Mouse (Mus musculus) MEL (cell line): ENCODE data around the gene Efna4. TPM values are rescaled to one million over a fixed set of nuclear protein-coding genes. Genes with fewer than 3 reads are reported as not detected.

Experiments used
- DNase-seq: peaks from one replicate; pipeline ENCODE4 v3.0.0; 2011; ENCODE audit warnings: low read depth, low spot score
- H3K27ac ChIP-seq: 2 replicates; pipeline ENCODE4 v1.5.1; 2012; ENCODE audit warnings: low read depth, mild to moderate bottlenecking, control low read depth, low read length, moderate library complexity; ENCODE audit not compliant: control insufficient read depth
- H3K27me3 ChIP-seq, 2 experiments: fragments of 150-350 bp in 1 of 2; sonication (generic) in 1 of 2; 2 replicates each; pipeline ENCODE4 v1.6.1; 2012; ENCODE audit warnings: low read length in 2 of 2, mild to moderate bottlenecking in 2 of 2, improper control_type of control experiment in 1 of 2, moderate library complexity in 1 of 2; ENCODE audit not compliant: insufficient read depth in 2 of 2, control insufficient read depth in 1 of 2
- H3K36me3 ChIP-seq, 2 experiments: 2 replicates each; pipeline ENCODE4 v1.6.1; 2012 to 2014; ENCODE audit warnings: low read length in 2 of 2, improper control_type of control experiment in 1 of 2, inconsistent platforms in 1 of 2, mild to moderate bottlenecking in 1 of 2; ENCODE audit not compliant: insufficient read depth in 2 of 2, control insufficient read depth in 1 of 2
- H3K4me1 ChIP-seq, 2 experiments: fragments of 150-350 bp in 1 of 2; sonication (generic) in 1 of 2; 2 replicates each; pipeline ENCODE4 v1.6.1; 2012; ENCODE audit warnings: low read length in 2 of 2, improper control_type of control experiment in 1 of 2, mild to moderate bottlenecking in 1 of 2; ENCODE audit not compliant: insufficient read depth in 2 of 2, control insufficient read depth in 1 of 2
- H3K4me3 ChIP-seq, 2 experiments: fragments of 150-350 bp in 1 of 2; sonication (generic) in 1 of 2; 2 replicates each; pipeline ENCODE4 v1.5.1; 2012; ENCODE audit warnings: low read depth in 2 of 2, low read length in 2 of 2, mild to moderate bottlenecking in 2 of 2, moderate library complexity in 2 of 2, control low read depth in 1 of 2, improper control_type of control experiment in 1 of 2; ENCODE audit not compliant: control insufficient read depth in 1 of 2, insufficient read depth in 1 of 2
- H3K79me2 ChIP-seq: 2 replicates; pipeline ENCODE4 v1.6.1; 2012; ENCODE audit warnings: mild to moderate bottlenecking, low read length, moderate library complexity; ENCODE audit not compliant: control insufficient read depth, poor library complexity, insufficient read depth
- H3K9ac ChIP-seq: 2 replicates; pipeline ENCODE4 v1.6.1; 2012; ENCODE audit warnings: low read depth, mild to moderate bottlenecking, control low read depth, low read length, moderate library complexity; ENCODE audit not compliant: control insufficient read depth, poor library complexity, severe bottlenecking
- H3K9me3 ChIP-seq: fragments of 150-350 bp; sonication (generic); replicated peaks from 2 replicates; pipeline ENCODE4 v1.6.1; 2012; ENCODE audit warnings: mild to moderate bottlenecking, low read length, improper control_type of control experiment, moderate library complexity; ENCODE audit not compliant: insufficient read depth
- CHD2 ChIP-seq: IDR thresholded peaks from 2 replicates; pipeline ENCODE4 v1.6.1; 2011; ENCODE audit warnings: low read length, improper control_type of control experiment
- CTCF ChIP-seq, 3 experiments: IDR thresholded peaks in 2 of 3; conservative IDR thresholded peaks in 1 of 3; 2 replicates each; pipeline ENCODE4 v1.5.1; 2011 to 2012; ENCODE audit warnings: low read length in 3 of 3, low read depth in 2 of 3, mild to moderate bottlenecking in 2 of 3, improper control_type of control experiment in 1 of 3, inconsistent platforms in 1 of 3, mixed read lengths in 1 of 3, moderate library complexity in 1 of 3; ENCODE audit not compliant: control insufficient read depth in 1 of 3, insufficient read depth in 1 of 3, poor library complexity in 1 of 3, severe bottlenecking in 1 of 3
- ELF1 ChIP-seq: IDR thresholded peaks from 2 replicates; pipeline ENCODE4 v1.6.1; 2014; ENCODE audit warnings: low read depth, mild to moderate bottlenecking, inconsistent platforms, low read length, improper control_type of control experiment, moderate library complexity
- EP300 ChIP-seq, 2 experiments: IDR thresholded peaks; 2 replicates each; pipeline ENCODE4 v1.6.1; 2011; ENCODE audit warnings: improper control_type of control experiment in 2 of 2, low read length in 2 of 2, low read depth in 1 of 2, mild to moderate bottlenecking in 1 of 2
- GATA1 ChIP-seq: IDR thresholded peaks from 2 replicates; pipeline ENCODE4 v1.6.1; 2011; ENCODE audit warnings: low read depth, low read length, improper control_type of control experiment
- JUND ChIP-seq: IDR thresholded peaks from 2 replicates; pipeline ENCODE4 v1.6.1; 2011; ENCODE audit warnings: low read depth, mild to moderate bottlenecking, improper control_type of control experiment, low read length
- KAT2A ChIP-seq: conservative IDR thresholded peaks from 2 replicates; pipeline ENCODE4 v1.6.1; 2012; ENCODE audit warnings: low read depth, low read length, improper control_type of control experiment, inconsistent platforms
- MAFK ChIP-seq: IDR thresholded peaks from 2 replicates; pipeline ENCODE4 v1.6.1; 2011; ENCODE audit warnings: low read depth, mild to moderate bottlenecking, low read length, improper control_type of control experiment, borderline replicate concordance
- MAX ChIP-seq: IDR thresholded peaks from 2 replicates; pipeline ENCODE4 v1.6.1; 2011; ENCODE audit warnings: low read length, improper control_type of control experiment
- MAZ ChIP-seq: IDR thresholded peaks from 2 replicates; pipeline ENCODE4 v1.6.1; 2012; ENCODE audit warnings: low read depth, mild to moderate bottlenecking, inconsistent platforms, low read length, improper control_type of control experiment
- MEF2A ChIP-seq: IDR thresholded peaks from 2 replicates; pipeline ENCODE4 v1.6.1; 2014; ENCODE audit warnings: low read depth, mild to moderate bottlenecking, inconsistent platforms, low read length, improper control_type of control experiment; ENCODE audit not compliant: poor library complexity, insufficient replicate concordance, severe bottlenecking; ENCODE audit errors: extremely low read depth
- MXI1 ChIP-seq: IDR thresholded peaks from 2 replicates; pipeline ENCODE4 v1.6.1; 2011; ENCODE audit warnings: mild to moderate bottlenecking, low read depth, low read length, improper control_type of control experiment
- NELFE ChIP-seq: IDR thresholded peaks from 2 replicates; pipeline ENCODE4 v1.6.1; 2011; ENCODE audit warnings: low read depth, low read length, improper control_type of control experiment
- POLR2AphosphoS2 ChIP-seq: IDR thresholded peaks from 2 replicates; pipeline ENCODE4 v1.6.1; 2011; ENCODE audit warnings: low read length, improper control_type of control experiment
- RAD21 ChIP-seq: IDR thresholded peaks from 2 replicates; pipeline ENCODE4 v1.6.1; 2011; ENCODE audit warnings: mild to moderate bottlenecking, low read depth, low read length, improper control_type of control experiment
- RCOR1 ChIP-seq: IDR thresholded peaks from 2 replicates; pipeline ENCODE4 v1.6.1; 2012; ENCODE audit warnings: low read depth, mild to moderate bottlenecking, inconsistent platforms, low read length, improper control_type of control experiment
- SMC3 ChIP-seq: IDR thresholded peaks from 2 replicates; pipeline ENCODE4 v1.6.1; 2011; ENCODE audit warnings: low read depth, low read length, improper control_type of control experiment
- TAL1 ChIP-seq: IDR thresholded peaks from 2 replicates; pipeline ENCODE4 v1.6.1; 2012; ENCODE audit warnings: mild to moderate bottlenecking, inconsistent platforms, low read length, moderate library complexity, mixed read lengths
- TBP ChIP-seq: IDR thresholded peaks from 2 replicates; pipeline ENCODE4 v1.8.0; 2011; ENCODE audit warnings: low read depth, low read length, improper control_type of control experiment
- TCF12 ChIP-seq: IDR thresholded peaks from 2 replicates; pipeline ENCODE4 v1.6.1; 2014; ENCODE audit warnings: low read depth, mild to moderate bottlenecking, inconsistent platforms, low read length, improper control_type of control experiment, moderate library complexity
- USF1 ChIP-seq: IDR thresholded peaks from 2 replicates; pipeline ENCODE4 v1.6.1; 2014; ENCODE audit warnings: low read depth, mild to moderate bottlenecking, inconsistent platforms, low read length, improper control_type of control experiment, moderate library complexity
- USF2 ChIP-seq, 2 experiments: IDR thresholded peaks; 2 replicates each; pipeline ENCODE4 v1.6.1; 2011 to 2012; ENCODE audit warnings: improper control_type of control experiment in 2 of 2, low read length in 2 of 2, borderline replicate concordance in 1 of 2, inconsistent platforms in 1 of 2, low read depth in 1 of 2, mild to moderate bottlenecking in 1 of 2; ENCODE audit not compliant: insufficient read depth in 1 of 2
- ZC3H11A ChIP-seq: IDR thresholded peaks from 2 replicates; pipeline ENCODE4 v1.6.1; 2012; ENCODE audit warnings: low read depth, mild to moderate bottlenecking, inconsistent platforms, low read length, improper control_type of control experiment
- polyA plus RNA-seq, 2 experiments: library from polyadenylated mRNA; stranded (reverse) in 1 of 2; unstranded in 1 of 2; fragments of >175 nt in 1 of 2; fragments of >200 nt in 1 of 2; gene quantifications; 2 replicates each; pipeline versions ENCODE4 v1.2.1 to v1.2.4; 2012; ENCODE audit warnings: low replicate concordance in 2 of 2, low read depth in 1 of 2; ENCODE audit not compliant: insufficient read length in 2 of 2, insufficient read depth in 1 of 2, missing spikeins in 1 of 2
- total RNA-seq: library from RNA; depleted of rRNA; stranded (reverse); fragments of 300-350 nt; gene quantifications from 2 replicates; pipeline ENCODE4 v1.2.3, GENCODE M21; 2012

The Efna4 gene
- total and polyA plus RNA-seq, 3 experiments, result 1.9 to 4.5 TPM; not detected in 1

DNA sequence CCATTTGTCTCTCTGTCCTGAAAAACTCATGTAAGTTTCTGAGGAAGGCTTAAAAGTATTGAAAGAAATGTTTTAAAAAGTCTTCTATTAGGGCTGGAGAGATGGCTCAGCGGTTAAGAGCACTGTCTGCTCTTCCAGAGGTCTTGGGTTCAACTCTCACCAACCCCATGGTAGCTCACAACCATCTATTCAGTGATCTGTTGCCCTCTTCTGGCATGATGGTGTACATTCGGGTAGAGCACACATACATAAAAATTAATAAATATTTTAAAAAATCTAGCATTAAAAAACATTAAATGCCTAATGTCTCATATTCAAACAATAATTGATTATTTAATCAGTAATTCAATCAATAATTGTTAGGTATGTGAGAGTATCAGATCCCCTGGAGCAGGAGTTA is 37.3 kb downstream of the Efna4 start:
- no peak overlapping the region for H3K27ac ChIP-seq
- no peak overlapping the region for H3K4me3 ChIP-seq
- no peak overlapping the region for H3K9ac ChIP-seq
- DNase-seq, result peak; percentile 52
- peaks cover 3 to 12% of the 10 kb centered on the region in 2 experiments; a peak in 3 of 4 replicates for H3K4me1 ChIP-seq
- peaks cover 0 to 5% of the 10 kb centered on the region in 2 experiments; a peak in 2 of 4 replicates for H3K36me3 ChIP-seq
- H3K79me2 ChIP-seq, result no peaks in the 10 kb centered on the region
- no peaks in the 10 kb centered on the region for H3K9me3 ChIP-seq
- peaks cover 0 to 3% of the 10 kb centered on the region in 2 experiments; a peak in 2 of 4 replicates for H3K27me3 ChIP-seq
- TF ChIP-seq POLR2AphosphoS2 (no peak), SMC3 (peak; percentile 21; the same call in 1 of the 2 replicates), CTCF (IDR thresholded peaks at IDR 0.05 in 2 of 3, conservative IDR thresholded peaks at IDR 0.05 in 1 of 3; ENCODE audit: control insufficient read depth in 1 of 3, insufficient read depth in 1 of 3, low read depth in 2 of 3, low read length in 3 of 3, poor library complexity in 1 of 3, severe bottlenecking in 1 of 3) (peak; percentile 10 to 48 (median 28); a peak in 3 of 6 replicates), RAD21 (peak; percentile 46), JUND (no peak), USF1 (no peak), ZC3H11A (peak; percentile 41; the same call in 1 of the 2 replicates)
- TF ChIP-seq, all 39 proteins: peak for 4

DNA sequence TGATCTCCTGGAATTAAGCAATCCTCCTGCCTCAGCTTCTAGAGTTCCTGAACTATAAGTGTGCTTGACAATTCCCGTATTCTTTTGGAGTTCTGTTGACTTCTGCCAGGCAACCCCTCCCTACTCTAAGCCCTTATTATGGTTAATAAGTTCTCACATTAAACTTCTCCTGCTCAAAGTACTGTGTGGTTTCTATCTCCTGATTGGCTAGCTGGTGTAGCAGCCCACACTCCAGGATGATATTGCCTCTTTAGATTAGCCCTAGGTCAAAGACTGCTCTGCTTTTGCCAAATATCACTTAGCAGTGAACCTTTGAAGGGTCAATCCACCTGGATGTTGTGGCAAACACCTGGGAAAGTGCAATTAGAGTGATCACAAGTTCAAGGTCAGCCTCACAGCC is 37.8 kb downstream of the Efna4 start:
- Histone ChIP-seq H3K9ac (no peak overlapping the region; the same call in 1 of the 2 replicates), H3K79me2 (no peaks in the 10 kb centered on the region), H3K4me3 (peak overlapping the region; percentile 33 to 41; a peak in 3 of 4 replicates), H3K4me1 (peaks cover 3 to 12% of the 10 kb centered on the region in 2 experiments; a peak in 3 of 4 replicates), H3K9me3 (no peaks in the 10 kb centered on the region), H3K27ac (no peak overlapping the region), H3K36me3 (peaks cover 0 to 5% of the 10 kb centered on the region in 2 experiments; a peak in 2 of 4 replicates), H3K27me3 (peaks cover 0 to 3% of the 10 kb centered on the region in 2 experiments; a peak in 2 of 4 replicates)
- no peak for DNase-seq
- TF ChIP-seq TBP, result no peak
- TF ChIP-seq NELFE, result no peak
- no peak for TF ChIP-seq USF2 (IDR thresholded peaks at IDR 0.05; ENCODE audit: borderline replicate concordance in 1 of 2, insufficient read depth in 1 of 2, low read depth in 1 of 2, low read length in 2 of 2)
- no peak for TF ChIP-seq KAT2A
- no peak for TF ChIP-seq EP300 (IDR thresholded peaks at IDR 0.05; ENCODE audit: low read depth in 1 of 2, low read length in 2 of 2)
- no peak for TF ChIP-seq TAL1
- TF ChIP-seq POLR2AphosphoS2, result no peak
- no peak for TF ChIP-seq USF1
- TF ChIP-seq MAFK, result no peak
- TF ChIP-seq MAX, result no peak
- no peak for TF ChIP-seq MEF2A
- TF ChIP-seq TCF12, result no peak
- no peak for TF ChIP-seq MXI1
- TF ChIP-seq ELF1, result no peak
- TF ChIP-seq GATA1, result no peak
- TF ChIP-seq CHD2, result no peak
- no peak for TF ChIP-seq MAZ
- no peak for TF ChIP-seq RCOR1
- TF ChIP-seq RAD21, result no peak
